Mouse (Mus musculus) brain, embryonic 14.5 days (tissue): ENCODE results near the gene Kcnn1. TPM values are rescaled to one million over a fixed set of nuclear protein-coding genes. Genes with fewer than 3 reads are reported as not detected.

Experiments used
- DNase-seq: peaks from one replicate; pipeline ENCODE4 v3.0.0-alpha.2; 2011; ENCODE audit warnings: low read depth
- CTCF ChIP-seq: fragments of 200-500 bp; IDR thresholded peaks from 2 replicates; pipeline ENCODE4 v1.5.1; 2012; ENCODE audit warnings: inconsistent platforms, mild to moderate bottlenecking, moderate library complexity, borderline replicate concordance; ENCODE audit not compliant: insufficient read depth, insufficient read length; ENCODE audit errors: extremely low read depth
- POLR2A ChIP-seq: fragments of 200-500 bp; IDR thresholded peaks from 2 replicates; pipeline ENCODE4 v1.6.1; 2012; ENCODE audit warnings: mild to moderate bottlenecking, inconsistent platforms, borderline replicate concordance; ENCODE audit not compliant: poor library complexity, insufficient read depth, insufficient read length, severe bottlenecking; ENCODE audit errors: extremely low read depth
- polyA plus RNA-seq: library from polyadenylated mRNA; depleted of rRNA; stranded (reverse); fragments of >200 nt; gene quantifications from 2 replicates; pipeline ENCODE4 v1.2.3, GENCODE M21; 2012

Gene Kcnn1
- polyA plus RNA-seq, 1 experiment = 38.4 TPM

- DNase-seq = peak; percentile 97
- peak; percentile 93 for TF ChIP-seq CTCF
- TF ChIP-seq POLR2A = peak; percentile 87
These were observed 10.4 kb upstream of the Kcnn1 start, which contains the start of gene Ccdc124 for GRCm38 (mm10) chr8:70873364-70873985. Ccdc124 (minus strand) TSS chr8:70873935.

GRCm38 (mm10) chr8:70872643-70873363 lies 9.7 kb upstream of the Kcnn1 start:
- TF ChIP-seq POLR2A = no peak
- TF ChIP-seq CTCF = no peak
- no peak for DNase-seq

GRCm38 (mm10) chr8:70871195-70871807 lies 8.2 kb upstream of the Kcnn1 start:
- no peak for DNase-seq
- no peak for TF ChIP-seq CTCF
- no peak for TF ChIP-seq POLR2A

- TF ChIP-seq POLR2A = no peak
- TF ChIP-seq CTCF = peak; percentile 90
- DNase-seq = peak; percentile 90
These were observed 6.6 kb upstream of the Kcnn1 start for GRCm38 (mm10) chr8:70869601-70870041.

GRCm38 (mm10) chr8:70869199-70869571 lies 6.1 kb upstream of the Kcnn1 start:
- DNase-seq = no peak
- no peak for TF ChIP-seq POLR2A
- no peak for TF ChIP-seq CTCF

GRCm38 (mm10) chr8:70868559-70869198 lies 5.6 kb upstream of the Kcnn1 start:
- DNase-seq = peak; percentile 53
- no peak for TF ChIP-seq CTCF
- TF ChIP-seq POLR2A = no peak

- no peak for DNase-seq
- TF ChIP-seq CTCF (no peak), POLR2A (no peak)
These were observed 3.5 kb upstream of the Kcnn1 start for GRCm38 (mm10) chr8:70866566-70866965.

GRCm38 (mm10) chr8:70866001-70866520 lies 3.0 kb upstream of the Kcnn1 start:
- no peak for TF ChIP-seq POLR2A
- no peak for TF ChIP-seq CTCF
- no peak for DNase-seq

GRCm38 (mm10) chr8:70865350-70866000 lies 2.4 kb upstream of the Kcnn1 start:
- TF ChIP-seq POLR2A (peak; percentile 64; the same call in 1 of the 2 replicates), CTCF (no peak)
- DNase-seq = peak; percentile 100

GRCm38 (mm10) chr8:70864712-70865221 lies 1.7 kb upstream of the Kcnn1 start:
- TF ChIP-seq CTCF (no peak), POLR2A (0 out of 2 replicates have a peak, but pooled peaks have one; percentile 4)
- DNase-seq = peak; percentile 65
